Mouse (Mus musculus) heart, adult 8-10 months (tissue): ENCODE measurements around the gene Trim67. TPM values are rescaled to one million over a fixed set of nuclear protein-coding genes. Genes with fewer than 3 reads are reported as not detected.
A peak's percentile ranks its signal among the peaks of the same experiment; 100 is the strongest.

Experiments
- DNase-seq: peaks from one replicate; pipeline ENCODE4 v3.0.0; 2022; ENCODE audit warnings: low spot score
- total RNA-seq, 4 experiments: library from RNA; stranded (reverse); gene quantifications; 2 replicates each; pipeline ENCODE4 v1.2.4; 2022

Gene Trim67
- total RNA-seq, 4 experiments from 2014 or later: 0.22 to 0.82 (median 0.50) TPM

- DNase-seq: no peak
These were observed 1.5 kb downstream of the Trim67 start for GRCm38 (mm10) chr8:124794486-124794780.

GRCm38 (mm10) chr8:124795781-124796488, 3.0 kb downstream of the Trim67 start:
- no peak for DNase-seq

GRCm38 (mm10) chr8:124800542-124800941, 7.7 kb downstream of the Trim67 start:
- DNase-seq: no peak

- no peak for DNase-seq
These were observed 11.2 kb downstream of the Trim67 start for GRCm38 (mm10) chr8:124803824-124804702.

- DNase-seq: no peak
These were observed 13.1 kb downstream of the Trim67 start for GRCm38 (mm10) chr8:124805990-124806389.

GRCm38 (mm10) chr8:124809419-124809818, 16.5 kb downstream of the Trim67 start:
- DNase-seq: no peak

GRCm38 (mm10) chr8:124810056-124810610, 17.2 kb downstream of the Trim67 start:
- no peak for DNase-seq

GRCm38 (mm10) chr8:124810689-124811394, 17.9 kb downstream of the Trim67 start:
- DNase-seq: no peak

- no peak for DNase-seq
These were observed 20.4 kb downstream of the Trim67 start for GRCm38 (mm10) chr8:124813326-124813725.

- no peak for DNase-seq
These were observed 23.0 kb downstream of the Trim67 start for GRCm38 (mm10) chr8:124815870-124816269.

GRCm38 (mm10) chr8:124816866-124817265, 24.0 kb downstream of the Trim67 start:
- no peak for DNase-seq

GRCm38 (mm10) chr8:124817361-124817760, 24.5 kb downstream of the Trim67 start:
- no peak for DNase-seq

- DNase-seq: no peak
These were observed 26.8 kb downstream of the Trim67 start for GRCm38 (mm10) chr8:124819612-124820115.

- no peak for DNase-seq
These were observed 27.2 kb downstream of the Trim67 start for GRCm38 (mm10) chr8:124820125-124820524.

- no peak for DNase-seq
These were observed 30.6 kb downstream of the Trim67 start for GRCm38 (mm10) chr8:124823497-124823896.

GRCm38 (mm10) chr8:124826658-124827057, 33.8 kb downstream of the Trim67 start:
- peak; percentile 29 for DNase-seq

- DNase-seq: peak; percentile 57
These were observed 34.5 kb downstream of the Trim67 start for GRCm38 (mm10) chr8:124827387-124827786.

GRCm38 (mm10) chr8:124828561-124829240, 35.8 kb downstream of the Trim67 start:
- DNase-seq: no peak

GRCm38 (mm10) chr8:124830050-124830449, 37.2 kb downstream of the Trim67 start:
- DNase-seq: no peak

- no peak for DNase-seq
These were observed 38.6 kb downstream of the Trim67 start for GRCm38 (mm10) chr8:124831531-124831930.

GRCm38 (mm10) chr8:124831941-124832340, 39.0 kb downstream of the Trim67 start:
- peak; percentile 22 for DNase-seq
